Mouse (Mus musculus) lung, postnatal 0 days (tissue): ENCODE measurements around the gene Fam124a.

Source experiments
- CTCF ChIP-seq: IDR thresholded peaks from 2 replicates; pipeline ENCODE4 v1.5.1; 2016; ENCODE audit warnings: antibody characterized with exemption, mild to moderate bottlenecking
- EP300 ChIP-seq: IDR thresholded peaks from 2 replicates; pipeline ENCODE4 v1.6.1; 2016; ENCODE audit warnings: antibody characterized with exemption, mild to moderate bottlenecking, control low read depth

GRCm38 (mm10) chr14:62552771-62553170 lies 2.8 kb upstream of the Fam124a start:
- TF ChIP-seq CTCF (no peak), EP300 (no peak)
